Mouse (Mus musculus) forelimb bud, embryonic 11.5 days (tissue): ENCODE measurements at regions not wholly inside any gene's neighbourhood (a gene's known extent, or its start where the extent isn't known, plus 50 kb on each side); places are given as distances from the start of the nearest gene placed in this dataset.

Source experiments
- DNase-seq: peaks from one replicate; pipeline ENCODE4 v3.0.0-alpha.2; 2012; ENCODE audit warnings: low read depth, low spot score

DNA sequence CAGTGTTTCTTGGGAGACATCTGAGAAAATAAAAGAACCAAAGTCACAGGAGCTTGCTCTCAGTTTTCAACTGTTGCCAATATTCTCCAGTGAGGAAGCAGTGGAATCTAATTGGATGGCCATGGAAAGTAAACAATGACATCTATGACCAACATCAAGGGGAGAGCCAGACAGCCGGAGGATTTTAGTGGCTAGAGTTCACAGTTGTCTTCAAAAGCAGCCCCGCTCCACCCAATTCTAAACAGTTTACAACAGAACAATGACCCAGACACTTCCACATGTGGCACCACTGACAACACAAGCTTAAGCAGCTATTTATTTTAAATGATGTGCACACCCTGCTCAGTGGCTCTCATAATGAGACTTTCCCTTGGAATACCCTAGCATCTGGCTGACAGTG, 317.5 kb upstream of the Isx start:
- DNase-seq: no peak

GRCm38 (mm10) chr8:74557539-74558464, 315.2 kb upstream of the Isx start:
- DNase-seq: peak; percentile 23

DNA sequence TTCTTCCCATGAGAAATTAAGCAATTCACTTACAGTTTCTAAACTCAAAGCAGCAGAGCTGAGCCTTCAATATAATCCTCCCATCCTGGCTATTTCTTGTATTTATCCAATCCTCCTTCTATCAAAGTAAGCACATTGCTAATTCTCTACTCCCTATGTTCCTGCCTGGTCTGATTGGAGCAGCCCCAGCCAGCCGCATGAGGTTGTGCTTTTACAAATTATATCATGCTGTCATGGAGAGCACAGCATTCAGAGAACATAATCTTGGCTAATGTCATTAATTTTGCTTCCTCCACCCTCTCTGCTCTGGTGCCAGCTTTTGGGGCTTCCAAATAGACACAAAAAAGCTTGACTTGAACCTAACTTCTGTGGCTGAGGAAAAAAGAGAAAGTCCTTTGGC, 311.9 kb upstream of the Isx start:
- no peak for DNase-seq
